Mouse (Mus musculus): Measurements from ENCODE around the gene Exoc3l2.

DNA sequence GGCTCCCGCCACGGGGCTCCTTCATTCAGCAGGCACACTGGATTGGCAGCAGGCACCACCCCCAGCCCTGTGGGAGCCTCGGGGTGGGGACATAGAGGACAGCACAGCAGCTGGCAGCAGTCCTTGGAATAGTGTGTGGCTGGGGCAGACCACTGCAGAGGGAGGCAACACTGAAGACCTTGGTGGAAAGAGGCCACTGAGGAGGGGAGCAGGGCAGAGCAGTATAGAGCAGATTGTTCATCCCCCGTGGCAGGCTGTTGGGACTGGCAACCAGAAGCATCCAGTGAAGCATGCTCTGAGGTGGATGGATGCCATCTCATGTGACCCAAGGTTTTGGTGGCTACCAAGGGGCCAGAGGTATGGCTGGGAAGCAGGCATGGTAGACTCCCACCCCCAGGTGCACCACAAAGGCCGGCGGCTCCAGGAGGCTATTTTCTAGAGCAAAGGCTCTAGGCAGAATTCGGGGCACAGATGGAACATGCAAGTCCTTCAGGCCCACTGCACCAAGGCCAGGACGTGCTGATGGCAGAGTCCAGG, 79.1 kb downstream of the Exoc3l2 start:
- TF ChIP-seq POLR2A (IDR thresholded peaks at IDR 0.05; ENCODE audit: extremely low read depth, insufficient read depth, low read length) (no peak), CTCF (IDR thresholded peaks at IDR 0.05; ENCODE audit: extremely low read depth, insufficient read depth, low read length) (no peak)
